In the genomic region with DNA sequence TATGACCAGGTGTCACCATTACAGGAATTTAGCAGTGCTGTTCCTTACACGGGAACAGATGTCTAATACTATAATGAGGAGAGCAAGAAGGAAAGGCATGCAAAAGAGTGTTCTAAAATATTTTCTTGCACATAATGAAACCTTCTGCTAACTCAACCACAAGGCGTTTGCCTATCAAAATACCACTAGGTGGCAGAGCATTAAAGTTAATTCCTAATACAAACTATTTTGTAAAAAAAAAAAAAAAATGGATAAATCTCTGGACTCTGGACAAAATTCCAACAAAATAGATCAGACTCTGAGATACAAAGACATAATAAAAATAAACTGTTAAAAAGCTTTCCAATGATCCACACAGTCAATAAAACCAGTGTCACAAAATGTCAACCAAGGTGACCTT, we compare ENCODE assay signal across 17 mouse cellular contexts. TPM values are rescaled to one million over a fixed set of nuclear protein-coding genes. Genes with fewer than 3 reads are reported as not detected.
A peak's percentile ranks its signal among the peaks of the same experiment; 100 is the strongest.
DNase-seq lines count a peak whose midpoint lies in the region; ATAC-seq and TF ChIP-seq lines count a peak whose summit lies in the region.
"Had no signal": no experiment of that assay in that cellular context is flagged by ENCODE, and none has a peak within 500 bp of the region (broad histone marks: within the 10 kb centered on the region; RNA-seq: fewer than 3 reads in every experiment).

No protein-coding gene starts in this region.

- no peak overlapping the region for H3K4me3 ChIP-seq in forebrain, embryonic 13.5 days
- H3K4me3 ChIP-seq in forebrain, embryonic 11.5 days (ENCODE audit: low read depth, low read length) = no peak overlapping the region
- no peak overlapping the region for H3K4me3 ChIP-seq in kidney, adult 2 months (ENCODE audit: insufficient read depth, low read depth, low read length)
- H3K4me3 ChIP-seq: embryonic facial prominence, embryonic 12.5 days; forebrain, embryonic 10.5 days; heart, embryonic 13.5 days; hindbrain, embryonic 15.5 days; midbrain, embryonic 12.5 days; neural tube, embryonic 12.5 days had no signal

- H3K36me3 ChIP-seq in forebrain, embryonic 13.5 days (ENCODE audit: poor library complexity, severe bottlenecking) = peaks cover 73% of the 10 kb centered on the region
- H3K36me3 ChIP-seq in forebrain, embryonic 11.5 days (ENCODE audit: control insufficient read depth, insufficient read depth, low read length) = peaks cover 2% of the 10 kb centered on the region; the same call in 1 of the 2 replicates
- no peaks in the 10 kb centered on the region; the same call in 1 of the 2 replicates for H3K36me3 ChIP-seq in kidney, adult 2 months (ENCODE audit: control insufficient read depth, insufficient read depth, low read length)
- H3K36me3 ChIP-seq: embryonic facial prominence, embryonic 12.5 days had no signal

- DNase-seq in forebrain, embryonic 11.5 days (ENCODE audit: low spot score) = no peak
- peak; percentile 17 for DNase-seq in kidney, adult 2 months
- no peak for DNase-seq in kidney, adult 18-20 months
- peak; percentile 9 for DNase-seq in lung, postnatal 10 days
- DNase-seq in lung, postnatal 4 days = no peak
- DNase-seq in lung, postnatal 36 days = peak; percentile 10
- DNase-seq in urinary bladder, postnatal 10 days (ENCODE audit: low spot score) = no peak
- DNase-seq: gastrocnemius, postnatal 25 days; left cerebral cortex, postnatal 4 days; thymus, postnatal 4 days had no signal

- no peak overlapping the region for H3K4me2 ChIP-seq in forebrain, embryonic 13.5 days
- no peak overlapping the region for H3K4me2 ChIP-seq in forebrain, embryonic 11.5 days (ENCODE audit: low read depth, low read length, severe bottlenecking)
- H3K4me2 ChIP-seq: embryonic facial prominence, embryonic 12.5 days; heart, embryonic 13.5 days; hindbrain, embryonic 15.5 days; midbrain, embryonic 12.5 days; neural tube, embryonic 12.5 days had no signal

- no peaks in the 10 kb centered on the region for H3K27me3 ChIP-seq in forebrain, embryonic 13.5 days
- H3K27me3 ChIP-seq in forebrain, embryonic 11.5 days (ENCODE audit: control insufficient read depth, insufficient read depth, low read length) = no peaks in the 10 kb centered on the region
- no peaks in the 10 kb centered on the region for H3K27me3 ChIP-seq in kidney, adult 2 months (replicated peaks; ENCODE audit: control insufficient read depth, insufficient read depth, low read length)
- H3K27me3 ChIP-seq: embryonic facial prominence, embryonic 12.5 days; heart, embryonic 13.5 days; hindbrain, embryonic 15.5 days; midbrain, embryonic 12.5 days; neural tube, embryonic 12.5 days had no signal

- 0 out of 2 replicates have a peak, but pooled peaks have one; percentile 27 for ATAC-seq in forebrain, embryonic 13.5 days
- ATAC-seq in forebrain, embryonic 11.5 days (replicated peaks; ENCODE audit: low FRiP score) = no peak

- H3K4me1 ChIP-seq in forebrain, embryonic 13.5 days = no peaks in the 10 kb centered on the region
- H3K4me1 ChIP-seq in forebrain, embryonic 11.5 days (replicated peaks; ENCODE audit: control insufficient read depth, insufficient read depth, low read length) = no peaks in the 10 kb centered on the region
- H3K4me1 ChIP-seq in kidney, adult 2 months (ENCODE audit: control insufficient read depth, insufficient read depth, low read length) = no peaks in the 10 kb centered on the region
- H3K4me1 ChIP-seq: neural tube, embryonic 12.5 days had no signal

- no peak overlapping the region for H3K27ac ChIP-seq in forebrain, embryonic 13.5 days
- H3K27ac ChIP-seq in forebrain, embryonic 11.5 days (ENCODE audit: low read depth, low read length) = no peak overlapping the region
- H3K27ac ChIP-seq in kidney, adult 2 months (ENCODE audit: insufficient read depth, low read depth, low read length) = no peak overlapping the region
- H3K27ac ChIP-seq: embryonic facial prominence, embryonic 12.5 days; forebrain, embryonic 10.5 days; heart, embryonic 13.5 days; hindbrain, embryonic 15.5 days; midbrain, embryonic 12.5 days; neural tube, embryonic 12.5 days had no signal

- no peaks in the 10 kb centered on the region for H3K9me3 ChIP-seq in forebrain, embryonic 13.5 days (replicated peaks)
- no peaks in the 10 kb centered on the region for H3K9me3 ChIP-seq in forebrain, embryonic 11.5 days (ENCODE audit: control insufficient read depth, low read length)
- H3K9me3 ChIP-seq: embryonic facial prominence, embryonic 12.5 days; forebrain, embryonic 10.5 days; heart, embryonic 13.5 days; hindbrain, embryonic 15.5 days; midbrain, embryonic 12.5 days; neural tube, embryonic 12.5 days had no signal

- no peak overlapping the region for H3K9ac ChIP-seq in forebrain, embryonic 13.5 days
- no peak overlapping the region for H3K9ac ChIP-seq in forebrain, embryonic 11.5 days (ENCODE audit: low read length)
- H3K9ac ChIP-seq: embryonic facial prominence, embryonic 12.5 days; heart, embryonic 13.5 days; hindbrain, embryonic 15.5 days; midbrain, embryonic 12.5 days; neural tube, embryonic 12.5 days had no signal

- WGBS in forebrain, embryonic 13.5 days = 68% methylated on average over 2 of the region's 2 CpGs
- 63% methylated on average over 2 of the region's 2 CpGs for WGBS in forebrain, embryonic 11.5 days
- WGBS in kidney, adult 2 months = 57% methylated on average over 2 of the region's 2 CpGs

- no peak for TF ChIP-seq POLR2A in kidney, adult 2 months (IDR thresholded peaks at IDR 0.05; ENCODE audit: low read depth, low read length)

- no peak for TF ChIP-seq CTCF in kidney, adult 2 months (conservative IDR thresholded peaks at IDR 0.05; ENCODE audit: insufficient read depth, insufficient read length, low read depth, low read length)

RNA-seq across cellular contexts. Expression of a gene that starts 56.9 kb away (rescaled TPM):
- polyA plus RNA-seq in forebrain, embryonic 13.5 days (2015; fragmentation: Nextera tagmentation; extraction: Ambion mirVana) = 54.9 and 56.4 TPM in 2 replicates
- polyA plus RNA-seq in forebrain, embryonic 11.5 days (2014; fragmentation: Nextera tagmentation; extraction: Ambion mirVana) = 45.3 and 48.8 TPM in 2 replicates
- polyA plus RNA-seq in kidney, adult 2 months (2012; rRNA removed) = 18.5 and 24.2 TPM in 2 replicates

Comparison
In these comparisons a context has a peak if more than half of its experiments do, and no peak if none do; other contexts are left out.
1. DNase-seq: peak in kidney, adult 2 months (single experiment), lung, postnatal 10 days (single experiment) and lung, postnatal 36 days (single experiment); none in forebrain, embryonic 11.5 days (single experiment), kidney, adult 18-20 months (single experiment), lung, postnatal 4 days (0 of 2) and urinary bladder, postnatal 10 days (single experiment).